Mouse (Mus musculus) brain, embryonic 14.5 days (tissue): Measurements from ENCODE around the gene Fxn. TPM values are rescaled to one million over a fixed set of nuclear protein-coding genes. Genes with fewer than 3 reads are reported as not detected.
A peak's percentile ranks its signal among the peaks of the same experiment; 100 is the strongest.

ENCODE experiments used
- DNase-seq: peaks from one replicate; pipeline ENCODE4 v3.0.0-alpha.2; 2011; ENCODE audit warnings: low read depth
- CTCF ChIP-seq: fragments of 200-500 bp; IDR thresholded peaks from 2 replicates; pipeline ENCODE4 v1.5.1; 2012; ENCODE audit warnings: inconsistent platforms, mild to moderate bottlenecking, moderate library complexity, borderline replicate concordance; ENCODE audit not compliant: insufficient read depth, insufficient read length; ENCODE audit errors: extremely low read depth
- POLR2A ChIP-seq: fragments of 200-500 bp; IDR thresholded peaks from 2 replicates; pipeline ENCODE4 v1.6.1; 2012; ENCODE audit warnings: mild to moderate bottlenecking, inconsistent platforms, borderline replicate concordance; ENCODE audit not compliant: poor library complexity, insufficient read depth, insufficient read length, severe bottlenecking; ENCODE audit errors: extremely low read depth
- polyA plus RNA-seq: library from polyadenylated mRNA; depleted of rRNA; stranded (reverse); fragments of >200 nt; gene quantifications from 2 replicates; pipeline ENCODE4 v1.2.3, GENCODE M21; 2012; rRNA removed

Fxn gene
- polyA plus RNA-seq, 1 experiment, result 20.7 TPM

GRCm38 (mm10) chr19:24224500-24225304 lies 55.7 kb downstream of the Fxn start, which contains the start of gene Tjp2:
Gene Tjp2 (minus strand): TSS chr19:24225030.
- DNase-seq, result peak; percentile 41
- no peak for TF ChIP-seq POLR2A
- peak; percentile 57 for TF ChIP-seq CTCF

GRCm38 (mm10) chr19:24223851-24224251 lies 56.6 kb downstream of the Fxn start:
- TF ChIP-seq POLR2A (no peak), CTCF (no peak)
- DNase-seq, result peak; percentile 45

- TF ChIP-seq POLR2A, result no peak
- TF ChIP-seq CTCF, result no peak
- no peak for DNase-seq
Observed at GRCm38 (mm10) chr19:24221455-24221854, 59.0 kb downstream of the Fxn start.

GRCm38 (mm10) chr19:24220795-24221445 lies 59.5 kb downstream of the Fxn start:
- no peak for TF ChIP-seq POLR2A
- no peak for TF ChIP-seq CTCF
- DNase-seq, result peak; percentile 53

GRCm38 (mm10) chr19:24219011-24219410 lies 61.4 kb downstream of the Fxn start:
- no peak for DNase-seq

GRCm38 (mm10) chr19:24218291-24218690 lies 62.1 kb downstream of the Fxn start:
- TF ChIP-seq CTCF (peak; percentile 33; the same call in 1 of the 2 replicates), POLR2A (no peak)

More at GRCm38 (mm10) chr19:24219011-24219410, 61.4 kb downstream of the Fxn start:
- TF ChIP-seq CTCF (no peak), POLR2A (no peak)

GRCm38 (mm10) chr19:24217851-24218250 lies 62.6 kb downstream of the Fxn start:
- DNase-seq, result no peak
- no peak for TF ChIP-seq CTCF

More at GRCm38 (mm10) chr19:24218291-24218690, 62.1 kb downstream of the Fxn start:
- DNase-seq, result no peak

GRCm38 (mm10) chr19:24216771-24217170 lies 63.6 kb downstream of the Fxn start:
- peak; percentile 76 for DNase-seq
- TF ChIP-seq CTCF (no peak), POLR2A (no peak)

GRCm38 (mm10) chr19:24214939-24215338 lies 65.5 kb downstream of the Fxn start:
- TF ChIP-seq POLR2A, result no peak
- no peak for TF ChIP-seq CTCF

GRCm38 (mm10) chr19:24213299-24213698 lies 67.1 kb downstream of the Fxn start:
- DNase-seq, result peak; percentile 53
- TF ChIP-seq POLR2A (no peak), CTCF (no peak)

More at GRCm38 (mm10) chr19:24214939-24215338, 65.5 kb downstream of the Fxn start:
- DNase-seq, result no peak

GRCm38 (mm10) chr19:24212552-24213249 lies 67.7 kb downstream of the Fxn start:
- DNase-seq, result no peak
- no peak for TF ChIP-seq CTCF

Other genes with a start within 250 kb of the Fxn start
- 10.7 and 15.8 TPM in 2 replicates for gene Fam189a2, start 249.6 kb downstream of the Fxn start, polyA plus RNA-seq
- gene Tjp2, start 55.6 kb downstream of the Fxn start, polyA plus RNA-seq, result 10.5 and 12.9 TPM in 2 replicates
- 31.3 and 34.3 TPM in 2 replicates for gene Fam122a, start 196.8 kb upstream of the Fxn start, polyA plus RNA-seq